Mouse (Mus musculus) spleen, postnatal 36 days (tissue): Measurements from ENCODE around the gene Def8.
"Not testable (repeated sequence)": the region's sequence is repeated elsewhere in the genome, so short reads cannot be mapped to it uniquely, and the experiment has no call there.

Experiments used
- DNase-seq, 2 experiments: peaks; one replicate each; pipeline ENCODE4 v3.0.0; 2022; ENCODE audit warnings: low spot score in 2 of 2, mixed read lengths in 1 of 2

The Def8 gene

GRCm38 (mm10) chr8:123414255-123414654 is 9.1 kb upstream of the Def8 start:
- DNase-seq: no peak

GRCm38 (mm10) chr8:123414997-123415696 is 8.2 kb upstream of the Def8 start:
- not testable (repeated sequence) for DNase-seq

- DNase-seq: peak in 1 of 2 experiments; percentile 29
Measured at GRCm38 (mm10) chr8:123415967-123416943, 7.1 kb upstream of the Def8 start.

- DNase-seq: no peak
Measured at GRCm38 (mm10) chr8:123416944-123417555, 6.3 kb upstream of the Def8 start.

GRCm38 (mm10) chr8:123419711-123420110 is 3.6 kb upstream of the Def8 start:
- no peak for DNase-seq

- no peak for DNase-seq
Measured at GRCm38 (mm10) chr8:123420525-123421281, 2.6 kb upstream of the Def8 start.

GRCm38 (mm10) chr8:123421325-123421724 is 2.0 kb upstream of the Def8 start:
- no peak for DNase-seq

GRCm38 (mm10) chr8:123422056-123422780 is 1.1 kb upstream of the Def8 start:
- peak; percentile 40 to 51 for DNase-seq

- DNase-seq: no peak
Measured at GRCm38 (mm10) chr8:123422781-123423159, 557 bp upstream of the Def8 start.

- DNase-seq: no peak
Measured at GRCm38 (mm10) chr8:123426511-123427509, 3.5 kb downstream of the Def8 start.

- DNase-seq: no peak
Measured at GRCm38 (mm10) chr8:123427639-123428275, 4.4 kb downstream of the Def8 start.

GRCm38 (mm10) chr8:123428343-123428893 is 5.1 kb downstream of the Def8 start:
- DNase-seq: no peak

- no peak for DNase-seq
Measured at GRCm38 (mm10) chr8:123428939-123429721, 5.8 kb downstream of the Def8 start.

- DNase-seq: not testable (repeated sequence)
Measured at GRCm38 (mm10) chr8:123429722-123430013, 6.3 kb downstream of the Def8 start.

GRCm38 (mm10) chr8:123430936-123431335 is 7.6 kb downstream of the Def8 start:
- DNase-seq: not testable (repeated sequence)

- DNase-seq: no peak
Measured at GRCm38 (mm10) chr8:123431616-123432365, 8.5 kb downstream of the Def8 start.

GRCm38 (mm10) chr8:123432381-123432780 is 9.1 kb downstream of the Def8 start:
- no peak for DNase-seq
